Mouse (Mus musculus): ENCODE measurements around the gene Slc2a2. TPM values are rescaled to one million over a fixed set of nuclear protein-coding genes. Genes with fewer than 3 reads are reported as not detected.
A peak's percentile ranks its signal among the peaks of the same experiment; 100 is the strongest.

Slc2a2 gene
- polyA plus RNA-seq, 1 experiment from 2014 or later, result 0.05 TPM

- 72% methylated on average over 9 of the region's 9 CpGs for WGBS
- ATAC-seq (ENCODE audit: low FRiP score, low read depth), result no peak
- Histone ChIP-seq H3K4me1 (peaks cover 9% of the 10 kb centered on the region; the same call in 1 of the 2 replicates), H3K27me3 (no peaks in the 10 kb centered on the region), H3K4me2 (replicated peaks) (peak overlapping the region; percentile 96), H3K9ac (no peak overlapping the region), H3K27ac (no peak overlapping the region), H3K36me3 (0 out of 2 replicates have a peak, but pooled peaks cover 9% of the 10 kb centered on the region), H3K9me3 (no peaks in the 10 kb centered on the region), H3K4me3 (peak overlapping the region; percentile 83)
These were observed 82.8 kb downstream of the Slc2a2 start for GRCm38 (mm10) chr3:28780511-28780910.

Other genes starting within 250 kb of the Slc2a2 start
- 8.8 and 9.0 TPM in 2 replicates for gene Eif5a2, start 83.4 kb downstream of the Slc2a2 start, polyA plus RNA-seq (2015; fragmentation: Nextera tagmentation; extraction: Ambion mirVana)
- 396 and 403 TPM in 2 replicates for gene Rpl22l1, start 107.5 kb downstream of the Slc2a2 start, polyA plus RNA-seq (2015; fragmentation: Nextera tagmentation; extraction: Ambion mirVana)
- gene Gm1527, start 194.7 kb downstream of the Slc2a2 start, polyA plus RNA-seq (2015; fragmentation: Nextera tagmentation; extraction: Ambion mirVana), result not detected in 2 replicates

Measured in limb, embryonic 13.5 days (tissue).